Mouse (Mus musculus) embryonic facial prominence, embryonic 14.5 days (tissue): Measurements from ENCODE around the gene Dock7. TPM values are rescaled to one million over a fixed set of nuclear protein-coding genes. Genes with fewer than 3 reads are reported as not detected.

Source experiments
- ATAC-seq: fragments of 200-750 bp; cut with Nextera tagmentation; 2 replicates; pipeline ENCODE4 v1.8.0; 2017; ENCODE audit warnings: low read depth, moderate number of reproducible peaks, moderate TSS enrichment
- DNase-seq: peaks from one replicate; pipeline ENCODE4 v3.0.0-alpha.2; 2015; ENCODE audit warnings: low spot score
- H3K27ac ChIP-seq: fragments of 300-500 bp; sonication (generic); replicated peaks from 2 replicates; pipeline ENCODE4 v1.5.1; 2014; ENCODE audit warnings: low read depth, mild to moderate bottlenecking, low read length, moderate library complexity
- H3K27me3 ChIP-seq: fragments of 300-500 bp; sonication (generic); replicated peaks from 2 replicates; pipeline ENCODE4 v1.6.1; 2014; ENCODE audit warnings: low read length; ENCODE audit not compliant: control insufficient read depth, insufficient read depth
- H3K36me3 ChIP-seq: fragments of 300-500 bp; sonication (generic); 2 replicates; pipeline ENCODE4 v1.6.1; 2014; ENCODE audit warnings: low read length, mixed read lengths; ENCODE audit not compliant: control insufficient read depth, insufficient read depth
- H3K4me1 ChIP-seq: fragments of 300-500 bp; sonication (generic); 2 replicates; pipeline ENCODE4 v1.6.1; 2014; ENCODE audit warnings: antibody characterized with exemption, low read length; ENCODE audit not compliant: control insufficient read depth, insufficient read depth
- H3K4me2 ChIP-seq: fragments of 300-500 bp; sonication (generic); 2 replicates; pipeline ENCODE4 v1.6.1; 2014; ENCODE audit warnings: low read depth, mild to moderate bottlenecking, low read length, moderate library complexity, mixed read lengths
- H3K4me3 ChIP-seq: fragments of 300-500 bp; sonication (generic); 2 replicates; pipeline ENCODE4 v1.5.1; 2014; ENCODE audit warnings: low read depth, mild to moderate bottlenecking, low read length
- H3K9ac ChIP-seq: fragments of 300-500 bp; sonication (generic); 2 replicates; pipeline ENCODE4 v1.6.1; 2014; ENCODE audit warnings: low read depth, mild to moderate bottlenecking, low read length, moderate library complexity, mixed read lengths
- H3K9me3 ChIP-seq: fragments of 300-500 bp; sonication (generic); 2 replicates; pipeline ENCODE4 v1.6.1; 2016; ENCODE audit warnings: low read length; ENCODE audit not compliant: control insufficient read depth
- WGBS: fragments of 180-500 bp; shearing (Covaris S2); extraction: QIAGEN DNeasy Blood & Tissue Kit; methylation state at CpG from one replicate; pipeline ENCODE4 v1.1.7; 2014; 5-methylcytosine and 5-hydroxymethylcytosine counted together
- polyA plus RNA-seq: library from polyadenylated mRNA; unstranded; fragments of >200 nt; fragmentation: Nextera tagmentation; extraction: Ambion mirVana; gene quantifications from 2 replicates; pipeline ENCODE4 v1.2.1, GENCODE M21; 2014

Gene Dock7
- polyA plus RNA-seq, 1 experiment from 2014 or later: 65.4 TPM

- no peak for DNase-seq
- ATAC-seq: no peak
- no peaks in the 10 kb centered on the region for H3K27me3 ChIP-seq
- no peaks in the 10 kb centered on the region for H3K4me1 ChIP-seq
- no peak overlapping the region for H3K27ac ChIP-seq
- H3K4me2 ChIP-seq: no peak overlapping the region
- H3K9ac ChIP-seq: no peak overlapping the region
- no peaks in the 10 kb centered on the region for H3K36me3 ChIP-seq
- H3K4me3 ChIP-seq: no peak overlapping the region
- no peaks in the 10 kb centered on the region for H3K9me3 ChIP-seq
- WGBS: 91% methylated on average over 8 of the region's 8 CpGs
Observed at GRCm38 (mm10) chr4:99133326-99133725, 12.6 kb upstream of the Dock7 start.

- WGBS: 57% methylated on average over 6 of the region's 6 CpGs
- Histone ChIP-seq H3K4me2 (no peak overlapping the region; the same call in 1 of the 2 replicates), H3K4me1 (no peaks in the 10 kb centered on the region), H3K27ac (no peak overlapping the region), H3K9me3 (no peaks in the 10 kb centered on the region), H3K4me3 (no peak overlapping the region), H3K36me3 (no peaks in the 10 kb centered on the region), H3K27me3 (no peaks in the 10 kb centered on the region), H3K9ac (no peak overlapping the region)
- no peak for ATAC-seq
- no peak for DNase-seq
Observed at GRCm38 (mm10) chr4:99132686-99133085, 12.0 kb upstream of the Dock7 start.

- Histone ChIP-seq H3K9me3 (no peaks in the 10 kb centered on the region), H3K36me3 (no peaks in the 10 kb centered on the region), H3K27me3 (no peaks in the 10 kb centered on the region), H3K4me3 (no peak overlapping the region), H3K27ac (no peak overlapping the region), H3K4me2 (no peak overlapping the region), H3K4me1 (no peaks in the 10 kb centered on the region), H3K9ac (no peak overlapping the region)
- DNase-seq (no peak), ATAC-seq (no peak)
- WGBS: 83% methylated on average over 9 of the region's 9 CpGs
Observed at GRCm38 (mm10) chr4:99131227-99131653, 10.5 kb upstream of the Dock7 start.

- H3K27me3 ChIP-seq: no peaks in the 10 kb centered on the region
- H3K4me3 ChIP-seq: no peak overlapping the region
- H3K9ac ChIP-seq: no peak overlapping the region
- H3K9me3 ChIP-seq: no peaks in the 10 kb centered on the region
- H3K4me1 ChIP-seq: peaks cover 18% of the 10 kb centered on the region
- no peak for ATAC-seq
- 28% methylated on average over 3 of the region's 3 CpGs for WGBS
- no peak for DNase-seq
- H3K36me3 ChIP-seq: no peaks in the 10 kb centered on the region
- no peak overlapping the region for H3K4me2 ChIP-seq
- no peak overlapping the region for H3K27ac ChIP-seq
Observed at GRCm38 (mm10) chr4:99123546-99123945, 2.8 kb upstream of the Dock7 start.

GRCm38 (mm10) chr4:99122786-99123185, 2.1 kb upstream of the Dock7 start:
- Histone ChIP-seq H3K4me1 (peaks cover 20% of the 10 kb centered on the region), H3K9me3 (no peaks in the 10 kb centered on the region), H3K9ac (no peak overlapping the region), H3K27ac (no peak overlapping the region), H3K4me3 (no peak overlapping the region), H3K27me3 (no peaks in the 10 kb centered on the region), H3K36me3 (no peaks in the 10 kb centered on the region), H3K4me2 (no peak overlapping the region)
- WGBS: 64% methylated on average over 1 of the region's 1 CpGs
- ATAC-seq (no peak), DNase-seq (no peak)

GRCm38 (mm10) chr4:99122047-99122446, 1.3 kb upstream of the Dock7 start:
- Histone ChIP-seq H3K4me2 (no peak overlapping the region), H3K4me1 (peaks cover 20% of the 10 kb centered on the region), H3K9ac (no peak overlapping the region), H3K4me3 (no peak overlapping the region), H3K36me3 (no peaks in the 10 kb centered on the region), H3K27ac (no peak overlapping the region), H3K27me3 (no peaks in the 10 kb centered on the region), H3K9me3 (no peaks in the 10 kb centered on the region)
- DNase-seq: no peak
- 67% methylated on average over 3 of the region's 3 CpGs for WGBS
- no peak for ATAC-seq

- DNase-seq (no peak), ATAC-seq (peak; percentile 54)
- Histone ChIP-seq H3K27me3 (no peaks in the 10 kb centered on the region), H3K9me3 (no peaks in the 10 kb centered on the region), H3K4me3 (peak overlapping the region; percentile 94), H3K27ac (peak overlapping the region; percentile 81), H3K9ac (peak overlapping the region; percentile 99), H3K4me2 (peak overlapping the region; percentile 66), H3K4me1 (peaks cover 23% of the 10 kb centered on the region), H3K36me3 (no peaks in the 10 kb centered on the region)
- 3% methylated on average over 15 of the region's 17 CpGs for WGBS
Observed at GRCm38 (mm10) chr4:99121123-99121755, 524 bp upstream of the Dock7 start.

- 56% methylated on average over 5 of the region's 5 CpGs for WGBS
- Histone ChIP-seq H3K9ac (no peak overlapping the region; the same call in 1 of the 2 replicates), H3K27me3 (no peaks in the 10 kb centered on the region), H3K4me3 (peak overlapping the region; percentile 94), H3K27ac (no peak overlapping the region), H3K4me2 (peak overlapping the region; percentile 66), H3K36me3 (no peaks in the 10 kb centered on the region), H3K4me1 (peaks cover 27% of the 10 kb centered on the region), H3K9me3 (no peaks in the 10 kb centered on the region)
- ATAC-seq (no peak), DNase-seq (no peak)
Observed at GRCm38 (mm10) chr4:99119051-99119450, 1.7 kb downstream of the Dock7 start.

- DNase-seq (no peak), ATAC-seq (no peak)
- Histone ChIP-seq H3K36me3 (no peaks in the 10 kb centered on the region), H3K4me3 (no peak overlapping the region), H3K9ac (no peak overlapping the region), H3K4me2 (no peak overlapping the region), H3K9me3 (no peaks in the 10 kb centered on the region), H3K4me1 (peaks cover 17% of the 10 kb centered on the region), H3K27ac (no peak overlapping the region), H3K27me3 (no peaks in the 10 kb centered on the region)
- WGBS: 68% methylated on average over 9 of the region's 9 CpGs
Observed at GRCm38 (mm10) chr4:99115797-99116196, 4.9 kb downstream of the Dock7 start.
